8 mouse cellular contexts compared by ENCODE assay signal in genomic region chr9:54585839-54586198, GRCm38 (mm10). TPM values are rescaled to one million over a fixed set of nuclear protein-coding genes. Genes with fewer than 3 reads are reported as not detected.
A peak's percentile ranks its signal among the peaks of the same experiment; 100 is the strongest.
DNase-seq lines count a peak whose midpoint lies in the region; ATAC-seq and TF ChIP-seq lines count a peak whose summit lies in the region.

No protein-coding gene starts in this region.

- no peak for TF ChIP-seq CTCF in G1E (IDR thresholded peaks at IDR 0.05; ENCODE audit: low read depth, low read length)

- H3K9ac ChIP-seq in heart, embryonic 11.5 days (ENCODE audit: low read depth, low read length), result peak overlapping the region; percentile 61
- no peak overlapping the region for H3K9ac ChIP-seq in hindbrain, embryonic 12.5 days

- no peak for DNase-seq in heart, postnatal 36 days
- no peak for DNase-seq in G1E (ENCODE audit: low spot score)
- DNase-seq in midbrain, embryonic 10.5 days (ENCODE audit: low spot score), result no peak
- no peak for DNase-seq in cerebellum, adult 11 months
- no peak for DNase-seq in layer of hippocampus, adult 18-20 months (ENCODE audit: low spot score in 2 of 2)

- no peak overlapping the region for H3K27ac ChIP-seq in heart, embryonic 11.5 days (ENCODE audit: low read depth, low read length)
- H3K27ac ChIP-seq in hindbrain, embryonic 12.5 days, result no peak overlapping the region
- H3K27ac ChIP-seq in midbrain, embryonic 10.5 days (replicated peaks), result peak overlapping the region; percentile 89

- intact Hi-C loops in heart, postnatal 36 days (cut with DNase I), result loop anchor here (2.0 to 10.0 kb wide), 3 partner anchors 25 to 1349 kb away; partner anchors contain the start of genes Cib2, Dmxl2 and Scaper

- H3K4me3 ChIP-seq in heart, embryonic 11.5 days (ENCODE audit: low read depth, low read length), result peak overlapping the region; percentile 98
- peak overlapping the region; percentile 100; the same call in 1 of the 2 replicates for H3K4me3 ChIP-seq in G1E (ENCODE audit: low read depth, low read length)
- H3K4me3 ChIP-seq in hindbrain, embryonic 12.5 days, result peak overlapping the region; percentile 92
- H3K4me3 ChIP-seq in midbrain, embryonic 10.5 days, result peak overlapping the region; percentile 89

- no peaks in the 10 kb centered on the region for H3K9me3 ChIP-seq in heart, embryonic 11.5 days (replicated peaks; ENCODE audit: control insufficient read depth, low read length)
- H3K9me3 ChIP-seq in G1E (replicated peaks), result peaks cover 6% of the 10 kb centered on the region
- no peaks in the 10 kb centered on the region for H3K9me3 ChIP-seq in hindbrain, embryonic 12.5 days (replicated peaks)
- H3K9me3 ChIP-seq in midbrain, embryonic 10.5 days (replicated peaks), result no peaks in the 10 kb centered on the region

- no peaks in the 10 kb centered on the region for H3K27me3 ChIP-seq in heart, embryonic 11.5 days (ENCODE audit: control insufficient read depth, insufficient read depth, low read length)
- no peaks in the 10 kb centered on the region for H3K27me3 ChIP-seq in G1E (ENCODE audit: insufficient read depth, low read length)
- H3K27me3 ChIP-seq in hindbrain, embryonic 12.5 days, result no peaks in the 10 kb centered on the region
- no peaks in the 10 kb centered on the region for H3K27me3 ChIP-seq in midbrain, embryonic 10.5 days (ENCODE audit: low read depth, poor library complexity, severe bottlenecking)

- ATAC-seq in heart, embryonic 11.5 days (replicated peaks; ENCODE audit: insufficient number of reproducible peaks, low FRiP score, low TSS enrichment), result no peak
- ATAC-seq in G1E (ENCODE audit: extremely low read depth, insufficient number of reproducible peaks, low FRiP score, poor library complexity, severe bottlenecking), result no peak
- ATAC-seq in hindbrain, embryonic 12.5 days (ENCODE audit: low FRiP score), result peak; percentile 62
- no peak for ATAC-seq in megakaryocyte progenitor cell, adult 5-6 weeks (replicated peaks; ENCODE audit: poor library complexity)

- WGBS in heart, embryonic 11.5 days (ENCODE audit: insufficient replicate concordance), result 34% methylated on average over 5 of the region's 5 CpGs
- 37% methylated on average over 5 of the region's 5 CpGs for WGBS in hindbrain, embryonic 12.5 days
- WGBS in midbrain, embryonic 10.5 days, result 38% methylated on average over 5 of the region's 5 CpGs

- peaks cover 11% of the 10 kb centered on the region for H3K4me1 ChIP-seq in heart, embryonic 11.5 days (ENCODE audit: control insufficient read depth, insufficient read depth, low read length)
- H3K4me1 ChIP-seq in G1E (ENCODE audit: insufficient read depth, low read depth, low read length), result peaks cover 37% of the 10 kb centered on the region
- peaks cover 12% of the 10 kb centered on the region for H3K4me1 ChIP-seq in hindbrain, embryonic 12.5 days
- peaks cover 20% of the 10 kb centered on the region for H3K4me1 ChIP-seq in midbrain, embryonic 10.5 days

- peaks cover 3% of the 10 kb centered on the region for H3K36me3 ChIP-seq in heart, embryonic 11.5 days (ENCODE audit: control insufficient read depth, insufficient read depth, low read length)
- peaks cover 26% of the 10 kb centered on the region for H3K36me3 ChIP-seq in G1E (replicated peaks)
- peaks cover 5% of the 10 kb centered on the region; the same call in 1 of the 2 replicates for H3K36me3 ChIP-seq in hindbrain, embryonic 12.5 days
- peaks cover 17% of the 10 kb centered on the region for H3K36me3 ChIP-seq in midbrain, embryonic 10.5 days

- peak overlapping the region; percentile 69 for H3K4me2 ChIP-seq in heart, embryonic 11.5 days
- peak overlapping the region; percentile 94 for H3K4me2 ChIP-seq in hindbrain, embryonic 12.5 days (replicated peaks)

RNA-seq across cellular contexts. Expression of gene Idh3a, which starts 0.3 kb away (rescaled TPM):
- polyA plus RNA-seq in heart, embryonic 11.5 days (2014; fragmentation: Nextera tagmentation; extraction: Ambion mirVana), result 441 and 486 TPM in 2 replicates
- 100 to 1,000 TPM; 577 to 619 TPM for total RNA-seq in heart, postnatal 36 days (2021)
- total RNA-seq in G1E (2014; fragmentation: Nextera tagmentation), result 76.3 and 79.5 TPM in 2 replicates
- total RNA-seq in G1E (2017), result 60.8 and 71.5 TPM in 2 replicates
- 20.3 and 21.7 TPM in 2 replicates for polyA plus RNA-seq in G1E (2012)
- 101 and 103 TPM in 2 replicates for polyA plus RNA-seq in hindbrain, embryonic 12.5 days (2016; fragmentation: Nextera tagmentation; extraction: Ambion mirVana)
- 113 and 124 TPM in 2 replicates for polyA plus RNA-seq in midbrain, embryonic 10.5 days (2016; fragmentation: Nextera tagmentation; extraction: Ambion mirVana)
- 100 to 1,000 TPM; 172 to 174 TPM for total RNA-seq in layer of hippocampus, adult 18-20 months (2021)
- total RNA-seq in megakaryocyte progenitor cell, adult 5-6 weeks (2015), result 126 and 142 TPM in 2 replicates
- total RNA-seq in megakaryocyte progenitor cell, adult 5-6 weeks (2017), result 74.5 and 85.5 TPM in 2 replicates

RNA-seq across cellular contexts. Expression of gene Cib2, which starts 25.8 kb away (rescaled TPM):
- 6.1 TPM in 2 replicates for polyA plus RNA-seq in heart, embryonic 11.5 days (2014; fragmentation: Nextera tagmentation; extraction: Ambion mirVana)
- total RNA-seq in heart, postnatal 36 days (2021), result 1 to 10 TPM; 1.4 to 1.7 TPM
- total RNA-seq in G1E (2014; fragmentation: Nextera tagmentation) (not detected in 2 replicates), G1E (2017) (0.17 TPM in 1 of 2 replicates, not detected in the other)
- polyA plus RNA-seq in G1E (2012), result 0.04 and 0.08 TPM in 2 replicates
- polyA plus RNA-seq in hindbrain, embryonic 12.5 days (2016; fragmentation: Nextera tagmentation; extraction: Ambion mirVana), result 23.5 and 24.7 TPM in 2 replicates
- 9.9 and 12.7 TPM in 2 replicates for polyA plus RNA-seq in midbrain, embryonic 10.5 days (2016; fragmentation: Nextera tagmentation; extraction: Ambion mirVana)
- total RNA-seq in layer of hippocampus, adult 18-20 months (2021), result 10 to 100 TPM; 23.8 to 24.7 TPM
- 2.0 and 2.4 TPM in 2 replicates for total RNA-seq in megakaryocyte progenitor cell, adult 5-6 weeks (2015)
- total RNA-seq in megakaryocyte progenitor cell, adult 5-6 weeks (2017), result 1.2 and 1.3 TPM in 2 replicates

RNA-seq across cellular contexts. Expression of gene Sh2d7, which starts 47.0 kb away (rescaled TPM):
- not detected in 2 replicates for polyA plus RNA-seq in heart, embryonic 11.5 days (2014; fragmentation: Nextera tagmentation; extraction: Ambion mirVana)
- total RNA-seq in heart, postnatal 36 days (2021), result not detected
- total RNA-seq in G1E (2014; fragmentation: Nextera tagmentation) (not detected in 2 replicates), G1E (2017) (0.05 and 0.06 TPM in 2 replicates)
- not detected in 2 replicates for polyA plus RNA-seq in G1E (2012)
- not detected in 2 replicates for polyA plus RNA-seq in hindbrain, embryonic 12.5 days (2016; fragmentation: Nextera tagmentation; extraction: Ambion mirVana)
- not detected in 2 replicates for polyA plus RNA-seq in midbrain, embryonic 10.5 days (2016; fragmentation: Nextera tagmentation; extraction: Ambion mirVana)
- under 1 TPM in 1 of 2 experiments, not detected in 1; 0.10 TPM for total RNA-seq in layer of hippocampus, adult 18-20 months (2021)
- total RNA-seq in megakaryocyte progenitor cell, adult 5-6 weeks (2015), result not detected in 2 replicates
- total RNA-seq in megakaryocyte progenitor cell, adult 5-6 weeks (2017), result not detected in 2 replicates

Comparison
In these comparisons a context has a peak if more than half of its experiments do, and no peak if none do; other contexts are left out.
1. RNA of gene Cib2, which starts 25.8 kb away (total RNA-seq): 23.8 to 24.7 TPM in layer of hippocampus, adult 18-20 months; 1.2 to 2.4 TPM in megakaryocyte progenitor cell, adult 5-6 weeks, 1.4 to 1.7 TPM in heart, postnatal 36 days and 0.17 TPM in G1E; every median in the first group is over 4 times any median in the second.
2. Peak in every context shown above with its lines, with median percentiles within 50 percentile points of each other: H3K4me3 ChIP-seq.